Mouse (Mus musculus) cerebellum, adult 11-12 months (tissue): ENCODE data around the gene Rrbp1.

Experiments
- DNase-seq: peaks from one replicate; pipeline ENCODE4 v3.0.0; 2022

Rrbp1 gene

DNA sequence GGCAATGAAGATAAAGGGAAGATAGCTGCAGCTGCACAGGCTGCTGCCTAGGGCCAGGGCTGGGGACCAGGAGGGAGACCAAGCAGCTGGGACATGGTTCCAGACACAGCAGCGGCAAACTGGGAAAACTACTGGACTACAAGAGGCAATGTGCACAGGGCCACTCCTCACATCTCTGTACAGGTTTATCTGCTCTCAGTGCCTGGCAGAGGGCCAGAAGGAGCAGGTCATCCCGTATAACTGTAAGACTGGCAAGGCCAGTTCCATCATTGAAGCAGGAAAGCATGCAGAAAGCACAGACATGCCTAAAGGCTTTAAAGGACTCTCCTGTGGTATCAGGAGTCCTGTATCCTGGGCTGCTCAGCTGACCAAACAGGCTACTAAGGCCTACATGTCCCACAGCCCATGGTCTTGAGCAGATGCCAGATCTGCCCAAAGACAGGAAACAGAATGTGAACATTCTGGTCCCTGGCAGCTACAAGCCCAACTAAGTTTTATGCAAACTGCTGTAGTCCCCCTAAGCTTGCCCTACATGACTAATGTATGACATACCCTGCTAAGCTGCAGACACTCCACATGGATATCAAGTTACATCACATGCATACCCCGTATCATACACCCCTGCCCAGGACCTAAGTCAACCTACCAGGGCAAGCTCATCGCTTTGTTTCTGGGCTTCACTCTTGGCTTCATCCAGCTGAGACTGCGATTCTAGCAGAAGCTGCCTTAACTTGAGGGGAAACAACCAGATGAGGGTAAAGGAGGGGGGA lies 59.3 kb downstream of the Rrbp1 start:
- DNase-seq, result no peak

DNA sequence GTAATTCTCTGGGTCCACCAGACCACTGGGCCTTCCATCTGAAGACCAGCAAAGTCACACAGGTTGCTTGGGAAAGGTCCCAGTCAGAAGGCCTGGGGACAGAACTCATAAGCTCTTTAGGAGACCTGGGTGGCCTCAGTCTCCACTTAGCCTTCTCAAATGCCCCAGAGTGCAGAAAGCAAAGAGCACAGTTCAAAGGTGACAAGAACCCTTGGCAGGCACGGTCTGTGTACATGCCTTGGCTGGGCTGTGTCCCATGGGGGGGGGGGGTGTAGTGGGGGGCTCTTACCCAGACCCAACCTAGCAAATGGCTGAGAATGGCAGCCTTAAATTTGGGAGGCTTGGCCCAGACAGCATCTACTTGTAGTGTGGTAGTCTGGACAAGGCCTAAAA lies 60.0 kb downstream of the Rrbp1 start:
- no peak for DNase-seq

DNA sequence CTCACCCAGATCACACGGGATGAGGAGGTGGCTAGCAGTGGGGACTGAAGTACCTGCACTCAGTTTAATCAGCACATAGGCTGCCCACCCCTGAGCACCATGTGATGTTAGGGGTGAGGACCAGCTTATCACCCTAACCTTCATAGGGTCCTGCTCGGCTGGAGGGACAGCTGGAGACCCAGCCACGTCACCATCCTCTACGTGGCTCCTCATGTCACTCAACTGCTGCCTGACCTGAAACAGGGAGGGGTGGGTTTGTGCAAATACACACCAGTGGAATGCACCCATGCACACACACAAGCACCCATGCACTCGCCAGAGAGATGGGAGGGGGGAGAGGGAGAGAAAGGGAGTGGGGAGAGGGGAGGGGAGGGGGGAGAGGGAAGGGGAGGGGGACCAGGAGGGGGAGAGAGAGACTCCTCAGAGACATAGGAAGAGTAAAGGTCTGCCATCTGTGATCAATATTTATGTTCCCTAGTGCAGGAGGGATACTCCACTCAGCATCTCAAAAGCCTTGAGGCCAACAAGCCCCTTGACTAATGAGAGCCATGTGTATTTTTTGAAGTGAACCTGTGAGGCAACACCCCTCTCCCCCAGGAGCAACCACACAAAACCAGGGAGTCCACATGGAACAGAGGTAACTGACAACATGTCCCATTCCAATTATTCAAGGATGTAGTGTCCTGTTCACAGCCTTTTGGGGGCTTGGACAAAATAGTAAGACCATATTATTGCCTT lies 60.6 kb downstream of the Rrbp1 start:
- no peak for DNase-seq

DNA sequence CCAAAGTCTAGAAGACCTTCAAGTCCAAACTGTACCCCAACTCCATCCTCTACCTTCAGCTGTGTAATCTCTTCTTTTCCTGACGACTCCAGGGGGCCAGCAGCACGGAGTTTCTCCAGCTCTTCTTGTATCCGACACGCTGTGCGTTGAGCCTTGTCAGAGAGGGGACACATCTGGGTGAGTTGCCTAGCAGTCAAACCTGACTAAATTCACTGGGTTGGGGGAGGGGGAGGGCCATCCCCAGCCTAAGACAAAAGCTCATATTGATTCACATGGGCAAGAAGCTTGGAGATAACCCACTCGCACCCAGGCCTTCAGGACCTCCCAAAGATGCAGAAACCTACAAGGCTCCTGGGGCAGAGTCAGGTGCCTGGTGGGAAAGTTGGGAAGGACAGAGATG lies 61.8 kb downstream of the Rrbp1 start:
- DNase-seq, result no peak

- no peak for DNase-seq
Measured at GRCm38 (mm10) chr2:143948416-143948815, 62.6 kb downstream of the Rrbp1 start.

DNA sequence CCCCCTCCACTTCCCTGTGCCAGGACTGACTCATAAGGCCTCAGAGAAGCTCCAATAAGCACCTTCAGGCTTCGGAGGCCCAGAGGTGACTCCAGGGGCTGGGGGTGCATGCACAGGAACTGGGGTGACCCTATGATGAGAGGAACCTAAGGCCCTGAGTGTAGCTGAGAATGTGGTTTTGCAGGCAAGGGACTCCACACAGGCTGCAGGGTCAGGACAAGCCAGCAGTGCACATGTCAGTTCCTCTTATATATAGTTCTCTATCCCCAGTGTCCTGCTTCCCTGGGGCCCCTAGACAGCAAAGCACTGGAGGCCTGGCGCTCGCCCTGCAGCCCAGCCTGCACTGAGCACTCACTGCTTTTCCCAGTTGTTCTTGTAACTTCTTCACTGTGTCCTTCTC lies 63.1 kb downstream of the Rrbp1 start:
- no peak for DNase-seq

DNA sequence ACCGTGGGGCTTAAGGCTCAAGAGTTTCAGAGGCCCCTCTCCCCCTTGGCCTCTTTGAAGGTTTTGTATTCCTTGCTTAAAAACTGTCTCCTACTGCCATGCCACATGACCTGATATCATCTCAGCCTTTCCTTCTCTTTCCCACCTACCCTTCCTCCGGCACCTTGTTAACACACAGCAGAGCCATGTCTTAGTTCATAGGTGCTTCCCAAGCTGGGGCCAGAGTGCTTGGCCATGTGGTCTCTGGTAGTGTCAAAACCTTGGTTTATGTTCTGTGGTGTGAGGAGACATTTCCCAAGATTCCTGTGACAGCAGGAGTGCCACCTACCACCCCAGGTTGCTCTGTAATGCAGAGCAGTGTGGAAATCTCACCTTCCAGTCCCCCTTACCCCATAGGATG lies 64.7 kb downstream of the Rrbp1 start:
- DNase-seq, result no peak

- DNase-seq, result no peak
Measured at GRCm38 (mm10) chr2:143945466-143946075, 65.5 kb downstream of the Rrbp1 start.

GRCm38 (mm10) chr2:143944796-143945195 lies 66.3 kb downstream of the Rrbp1 start:
- no peak for DNase-seq

DNA sequence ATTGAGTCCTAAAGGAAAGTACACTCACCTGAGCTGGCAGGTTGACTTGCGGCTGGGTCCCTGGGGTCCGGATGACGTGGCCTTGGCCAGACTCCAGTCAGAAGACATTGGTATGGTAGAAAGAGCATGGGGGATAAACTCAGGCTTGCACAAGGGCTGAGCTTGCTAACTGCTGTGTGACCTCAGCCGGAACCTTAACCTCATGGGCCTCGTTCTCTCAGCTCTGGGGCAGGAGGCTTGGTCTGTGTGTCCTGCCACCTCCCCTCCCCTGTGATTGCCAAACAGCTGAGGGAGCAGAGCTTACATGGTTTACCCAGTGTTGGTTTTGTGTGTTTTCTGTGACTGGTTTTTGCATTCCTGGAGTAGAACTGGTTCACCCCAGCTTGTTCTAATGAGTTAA lies 70.7 kb downstream of the Rrbp1 start:
- no peak for DNase-seq

DNA sequence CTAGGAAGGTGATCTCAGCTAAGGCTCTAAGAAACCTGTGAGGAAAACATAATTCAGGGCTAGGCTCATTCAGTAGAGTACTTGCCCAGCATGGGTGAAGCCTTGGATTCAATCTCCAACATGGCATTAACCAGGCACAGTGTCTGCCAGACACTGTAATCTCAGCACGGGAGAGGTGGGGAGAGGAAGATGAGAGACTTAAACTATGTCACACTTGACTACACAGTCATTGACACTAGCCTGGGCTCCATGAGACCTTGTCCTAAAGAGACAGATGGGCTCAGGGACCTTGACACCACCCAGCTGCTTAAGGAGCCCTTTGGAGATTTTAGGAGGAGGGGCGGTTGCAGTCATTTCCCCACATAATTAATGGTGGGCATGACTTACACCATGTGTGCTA lies 73.2 kb downstream of the Rrbp1 start:
- DNase-seq, result no peak

GRCm38 (mm10) chr2:143934439-143934838 lies 76.6 kb downstream of the Rrbp1 start:
- no peak for DNase-seq

DNA sequence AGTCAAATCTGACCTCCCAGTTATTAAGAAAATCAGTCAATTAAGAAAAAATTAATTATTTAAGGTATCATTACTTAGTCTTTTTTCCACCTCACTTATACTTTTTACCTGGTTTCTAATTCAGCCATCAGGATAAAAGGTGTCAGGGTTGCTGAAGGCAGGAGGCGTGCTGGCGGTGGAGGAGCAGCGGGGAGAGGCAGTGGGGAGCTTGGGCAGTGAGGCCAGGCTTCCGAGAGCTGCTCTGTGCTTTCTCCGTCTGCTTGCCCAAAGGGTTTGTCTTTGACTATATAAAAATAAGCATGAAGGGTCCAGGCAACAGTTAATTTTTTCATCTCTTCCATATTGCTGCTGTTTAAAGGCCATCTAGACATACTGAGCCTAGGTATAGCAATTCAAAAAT lies 77.5 kb downstream of the Rrbp1 start:
- no peak for DNase-seq

DNA sequence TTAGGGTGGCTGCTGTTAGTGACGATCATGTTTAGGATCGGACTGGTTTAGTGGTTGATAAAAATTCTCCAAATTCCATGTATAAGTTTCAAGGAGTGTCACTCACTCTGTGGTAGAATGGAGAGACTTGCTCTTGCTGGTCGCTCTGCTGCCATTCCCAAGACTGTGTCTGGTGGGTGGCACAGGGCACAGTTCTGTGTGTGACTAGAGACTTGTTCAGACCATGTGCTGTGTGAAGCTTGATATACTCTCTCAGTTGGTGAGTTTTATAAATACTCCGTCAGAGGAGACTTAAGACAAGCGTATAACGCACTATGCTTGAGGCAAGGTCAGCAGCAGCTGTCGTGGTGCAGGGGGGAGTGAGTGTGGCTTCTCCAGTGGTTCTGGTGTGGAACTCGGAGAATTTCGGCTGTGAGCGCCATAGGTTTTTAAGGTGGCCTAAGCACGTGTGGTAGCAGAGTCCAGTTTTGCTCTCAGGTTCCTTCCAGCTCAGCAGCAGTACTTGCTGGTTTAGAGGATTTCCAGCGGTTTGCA lies 78.7 kb downstream of the Rrbp1 start:
- no peak for DNase-seq

DNA sequence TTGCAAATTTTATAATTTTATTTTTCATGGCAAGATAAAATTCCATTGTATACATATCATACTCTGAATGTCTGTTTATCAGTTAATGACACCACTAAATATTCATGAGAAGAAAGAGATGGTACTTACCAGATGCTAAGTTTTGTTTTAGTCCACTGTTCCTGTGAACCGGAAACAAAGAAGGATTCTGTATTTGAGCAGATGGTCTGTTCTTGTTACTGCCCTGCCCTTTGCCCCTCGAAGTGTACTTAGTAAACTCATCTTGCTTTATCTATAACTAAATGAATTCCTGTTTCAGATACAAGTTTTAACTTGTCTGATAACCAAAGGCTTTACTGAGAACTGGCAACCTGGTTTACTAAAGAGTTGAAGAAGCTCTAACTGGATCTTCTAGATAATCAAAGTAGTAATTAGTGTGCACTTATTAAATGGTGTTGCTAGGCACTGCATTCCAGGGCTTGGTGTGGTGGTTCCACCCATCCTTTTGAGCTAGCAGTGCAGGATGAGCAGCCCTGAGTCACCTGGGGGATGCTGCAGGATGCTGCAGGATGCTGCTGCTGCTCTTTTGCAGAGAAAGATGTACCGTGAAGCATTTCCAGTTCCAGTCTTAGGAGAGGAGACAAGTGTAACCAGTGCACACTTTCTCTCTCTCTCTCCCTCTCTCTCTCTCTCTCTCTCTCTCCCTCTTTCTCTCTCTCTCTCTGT lies 81.3 kb downstream of the Rrbp1 start:
- DNase-seq, result no peak

DNA sequence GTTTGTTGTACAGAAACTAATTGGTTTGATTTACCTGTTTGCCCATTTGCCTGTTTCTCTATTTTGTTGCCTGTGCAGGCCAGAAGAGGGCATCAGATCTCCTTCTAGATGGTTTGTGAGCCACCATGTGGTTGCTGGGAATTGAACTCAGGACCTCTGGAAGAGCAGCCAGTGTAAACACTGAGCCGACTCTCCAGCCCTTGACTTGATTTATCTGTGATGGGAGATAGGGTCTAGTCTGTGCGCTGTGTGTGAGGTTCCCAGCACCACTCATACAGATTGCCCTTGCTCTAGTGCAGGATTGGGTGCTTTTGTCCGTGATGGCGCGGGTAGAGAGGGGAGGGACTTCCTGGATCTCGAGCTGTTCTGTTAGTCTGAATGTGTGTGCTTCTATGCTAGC lies 85.2 kb downstream of the Rrbp1 start:
- DNase-seq, result no peak

- DNase-seq, result no peak
Measured at GRCm38 (mm10) chr2:143924085-143924484, 87.0 kb downstream of the Rrbp1 start.

- no peak for DNase-seq
Measured at GRCm38 (mm10) chr2:143918831-143919502, 92.1 kb downstream of the Rrbp1 start.

- no peak for DNase-seq
Measured at GRCm38 (mm10) chr2:143917622-143918021, 93.4 kb downstream of the Rrbp1 start.

- no peak for DNase-seq
Measured at GRCm38 (mm10) chr2:143916229-143916628, 94.8 kb downstream of the Rrbp1 start.

GRCm38 (mm10) chr2:143915600-143916135 lies 95.4 kb downstream of the Rrbp1 start:
- DNase-seq, result no peak
